In genomic region chr11:72952226-72952625, GRCm38 (mm10) we compare ENCODE assay signal across 8 mouse cellular contexts. TPM values are rescaled to one million over a fixed set of nuclear protein-coding genes. Genes with fewer than 3 reads are reported as not detected.
A peak's percentile ranks its signal among the peaks of the same experiment; 100 is the strongest.
DNase-seq lines count a peak whose midpoint lies in the region; ATAC-seq and TF ChIP-seq lines count a peak whose summit lies in the region.
"Had no signal": no experiment of that assay in that cellular context is flagged by ENCODE, and none has a peak within 500 bp of the region (broad histone marks: within the 10 kb centered on the region; RNA-seq: fewer than 3 reads in every experiment).

No protein-coding gene starts in this region.

- H3K27ac ChIP-seq in cortical plate, adult 2 months (ENCODE audit: insufficient read depth, low read length): 0 out of 2 replicates have a peak overlapping the region, but pooled peaks have one; percentile 29
- H3K27ac ChIP-seq in kidney, adult 2 months (ENCODE audit: insufficient read depth, low read depth, low read length): peak overlapping the region; percentile 47
- H3K27ac ChIP-seq in lung, postnatal 0 days (ENCODE audit: low read length): peak overlapping the region; percentile 82
- H3K27ac ChIP-seq: midbrain, embryonic 12.5 days had no signal

- no peaks in the 10 kb centered on the region for H3K4me1 ChIP-seq in cortical plate, adult 2 months (ENCODE audit: control insufficient read depth, insufficient read depth, low read length)
- peaks cover 23% of the 10 kb centered on the region; the same call in 1 of the 2 replicates for H3K4me1 ChIP-seq in kidney, adult 2 months (ENCODE audit: control insufficient read depth, insufficient read depth, low read length)
- H3K4me1 ChIP-seq in lung, postnatal 0 days (ENCODE audit: insufficient read depth, low read depth, low read length): peaks cover 30% of the 10 kb centered on the region; the same call in 1 of the 2 replicates
- H3K4me1 ChIP-seq: midbrain, embryonic 12.5 days had no signal

- ATAC-seq in lung, postnatal 0 days: peak; percentile 56

- peak; percentile 94 for TF ChIP-seq EP300 in lung, postnatal 0 days (IDR thresholded peaks at IDR 0.05)

- H3K4me3 ChIP-seq in cortical plate, adult 2 months (ENCODE audit: insufficient read depth, low read length): no peak overlapping the region
- H3K4me3 ChIP-seq in kidney, adult 2 months (ENCODE audit: insufficient read depth, low read depth, low read length): no peak overlapping the region
- no peak overlapping the region for H3K4me3 ChIP-seq in lung, postnatal 0 days (ENCODE audit: low read depth, low read length)
- H3K4me3 ChIP-seq: midbrain, embryonic 12.5 days had no signal

- H3K27me3 ChIP-seq in kidney, adult 2 months (replicated peaks; ENCODE audit: control insufficient read depth, insufficient read depth, low read length): no peaks in the 10 kb centered on the region
- H3K27me3 ChIP-seq in lung, postnatal 0 days (replicated peaks; ENCODE audit: insufficient read depth, low read length): no peaks in the 10 kb centered on the region

- no peaks in the 10 kb centered on the region for H3K36me3 ChIP-seq in kidney, adult 2 months (ENCODE audit: control insufficient read depth, insufficient read depth, low read length)
- H3K36me3 ChIP-seq in lung, postnatal 0 days (ENCODE audit: insufficient read depth, low read length): no peaks in the 10 kb centered on the region
- H3K36me3 ChIP-seq: midbrain, embryonic 12.5 days had no signal

- peak; percentile 76 for DNase-seq in heart, adult 8-10 months (ENCODE audit: low spot score)
- DNase-seq in kidney, adult 2 months: peak; percentile 81
- peak; percentile 83 for DNase-seq in lung, postnatal 0 days (ENCODE audit: low spot score)
- DNase-seq in embryo, embryonic 11 days: no peak
- DNase-seq in cerebellum, adult 9-11 months: no peak
- no peak for DNase-seq in right cerebral cortex, adult 18-20 months

- no peaks in the 10 kb centered on the region for H3K9me3 ChIP-seq in lung, postnatal 0 days (ENCODE audit: low read length)

- H3K9ac ChIP-seq in lung, postnatal 0 days (replicated peaks; ENCODE audit: low read depth): no peak overlapping the region
- H3K9ac ChIP-seq: midbrain, embryonic 12.5 days had no signal

- no peak overlapping the region for H3K4me2 ChIP-seq in lung, postnatal 0 days (replicated peaks; ENCODE audit: low read depth, low read length)
- H3K4me2 ChIP-seq: midbrain, embryonic 12.5 days had no signal

- TF ChIP-seq POLR2A in cortical plate, adult 2 months (IDR thresholded peaks at IDR 0.05; ENCODE audit: extremely low read depth, insufficient read depth, low read length): no peak
- TF ChIP-seq POLR2A in kidney, adult 2 months (IDR thresholded peaks at IDR 0.05; ENCODE audit: low read depth, low read length): no peak

- TF ChIP-seq CTCF in cortical plate, adult 2 months (IDR thresholded peaks at IDR 0.05; ENCODE audit: extremely low read depth, insufficient read depth, low read length): no peak
- TF ChIP-seq CTCF in kidney, adult 2 months (conservative IDR thresholded peaks at IDR 0.05; ENCODE audit: insufficient read depth, insufficient read length, low read depth, low read length): no peak
- TF ChIP-seq CTCF in lung, postnatal 0 days (IDR thresholded peaks at IDR 0.05): no peak

- 29% methylated on average over 3 of the region's 3 CpGs for WGBS in kidney, adult 2 months
- 25% methylated on average over 3 of the region's 3 CpGs for WGBS in lung, postnatal 0 days

RNA-seq across cellular contexts. Expression of gene Atp2a3, which starts 8.7 kb away (rescaled TPM):
- polyA plus RNA-seq in cortical plate, adult 2 months (2012; rRNA removed): 4.4 and 4.6 TPM in 2 replicates
- total RNA-seq in heart, adult 8-10 months (2022): 10 to 100 TPM in 3 of 4 experiments, 1 to 10 TPM in 1; 9.5 to 12.4 (median 11.2) TPM
- polyA plus RNA-seq in kidney, adult 2 months (2012; rRNA removed): 24.3 and 28.7 TPM in 2 replicates
- polyA plus RNA-seq in lung, postnatal 0 days (2015; fragmentation: Nextera tagmentation; extraction: Ambion mirVana): 30.7 and 33.1 TPM in 2 replicates

RNA-seq across cellular contexts. Expression of gene P2rx1, which starts 46.7 kb away (rescaled TPM):
- polyA plus RNA-seq in cortical plate, adult 2 months (2012; rRNA removed): 0.52 and 0.78 TPM in 2 replicates
- under 1 TPM; 0.35 to 0.49 (median 0.43) TPM for total RNA-seq in heart, adult 8-10 months (2022)
- polyA plus RNA-seq in kidney, adult 2 months (2012; rRNA removed): 4.8 and 6.3 TPM in 2 replicates
- 1.9 and 2.1 TPM in 2 replicates for polyA plus RNA-seq in lung, postnatal 0 days (2015; fragmentation: Nextera tagmentation; extraction: Ambion mirVana)

Comparison
In these comparisons a context has a peak if more than half of its experiments do, and no peak if none do; other contexts are left out.
1. H3K27ac ChIP-seq: peak in every context shown above with its lines; median percentile 82 in lung, postnatal 0 days; 47 in kidney, adult 2 months; 29 in cortical plate, adult 2 months.
2. DNase-seq: peak in heart, adult 8-10 months (single experiment), kidney, adult 2 months (single experiment) and lung, postnatal 0 days (single experiment); none in embryo, embryonic 11 days (single experiment), cerebellum, adult 9-11 months (single experiment) and right cerebral cortex, adult 18-20 months (single experiment).